Mouse (Mus musculus) cerebellum, adult (tissue): Measurements from ENCODE around the gene Dynlt1f.
A peak's percentile ranks its signal among the peaks of the same experiment; 100 is the strongest.
"Not testable (repeated sequence)": the region's sequence is repeated elsewhere in the genome, so short reads cannot be mapped to it uniquely, and the experiment has no call there.

ENCODE experiments used
- ATAC-seq: cut with Nextera tagmentation; 2 replicates; pipeline ENCODE4 v1.9.2; 2017; ENCODE audit warnings: mild to moderate bottlenecking, moderate library complexity, mixed read lengths; ENCODE audit not compliant: insufficient number of reproducible peaks, low FRiP score, low TSS enrichment

Dynlt1f gene

DNA sequence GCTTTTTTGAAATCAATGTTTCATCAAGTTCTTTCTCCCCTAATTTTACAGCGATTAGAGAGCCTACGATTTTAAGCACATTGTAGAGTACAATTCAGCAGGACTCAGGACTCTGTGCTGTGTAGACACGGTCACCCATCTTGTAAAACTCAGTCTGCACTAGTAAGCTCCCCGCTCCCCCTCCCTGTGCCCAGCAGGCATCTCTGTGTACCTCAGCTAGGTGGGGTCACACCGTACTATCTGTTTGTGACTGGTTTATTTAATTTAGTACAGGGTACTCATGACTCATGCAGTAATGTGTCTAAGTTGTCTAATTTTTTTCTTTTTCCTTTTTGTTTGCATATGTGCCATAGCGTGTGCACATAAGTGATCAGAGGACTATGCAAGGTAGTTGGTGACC, 22.9 kb downstream of the Dynlt1f start:
- ATAC-seq, result not testable (repeated sequence)

DNA sequence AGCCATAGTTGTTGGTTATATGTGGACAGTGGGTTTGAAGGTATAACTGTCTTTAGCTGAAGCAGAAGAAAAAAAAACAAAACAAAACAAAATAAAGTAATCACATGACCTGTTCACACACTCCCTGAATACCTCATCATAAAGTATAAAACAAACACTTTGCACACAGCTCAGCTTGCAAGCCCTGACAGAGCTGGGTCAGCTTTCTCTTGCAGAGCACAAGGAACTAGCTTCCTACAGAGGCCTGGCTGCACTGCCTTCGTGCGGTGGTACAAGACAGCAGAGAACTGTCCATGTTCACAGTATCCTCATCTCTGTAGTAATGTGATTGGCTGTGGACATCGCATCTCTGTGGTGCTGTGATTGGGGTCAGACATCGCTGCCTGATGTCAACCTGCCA, 25.3 kb downstream of the Dynlt1f start:
- ATAC-seq, result not testable (repeated sequence)

GRCm38 (mm10) chr17:6624926-6625558, 30.7 kb downstream of the Dynlt1f start:
- not testable (repeated sequence) for ATAC-seq

DNA sequence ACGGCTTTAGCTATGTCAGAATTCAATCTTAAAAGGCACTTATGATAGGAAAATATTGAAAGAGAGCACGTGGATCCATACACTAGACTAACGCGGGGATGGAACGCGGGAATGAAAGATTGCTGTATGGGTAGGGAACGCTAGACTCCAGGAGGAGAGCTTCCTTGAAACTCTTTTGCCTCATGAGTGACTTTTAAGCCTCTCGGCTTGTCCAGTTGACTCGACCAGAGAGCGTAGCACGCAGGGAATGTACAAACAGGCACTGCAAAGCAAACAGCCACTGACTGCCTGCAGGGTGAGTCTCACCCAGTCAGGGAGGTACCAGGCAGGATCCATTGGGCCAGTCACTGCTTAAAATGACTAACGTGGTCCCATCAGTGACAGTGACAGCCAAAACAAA, 33.7 kb downstream of the Dynlt1f start:
- not testable (repeated sequence) for ATAC-seq

DNA sequence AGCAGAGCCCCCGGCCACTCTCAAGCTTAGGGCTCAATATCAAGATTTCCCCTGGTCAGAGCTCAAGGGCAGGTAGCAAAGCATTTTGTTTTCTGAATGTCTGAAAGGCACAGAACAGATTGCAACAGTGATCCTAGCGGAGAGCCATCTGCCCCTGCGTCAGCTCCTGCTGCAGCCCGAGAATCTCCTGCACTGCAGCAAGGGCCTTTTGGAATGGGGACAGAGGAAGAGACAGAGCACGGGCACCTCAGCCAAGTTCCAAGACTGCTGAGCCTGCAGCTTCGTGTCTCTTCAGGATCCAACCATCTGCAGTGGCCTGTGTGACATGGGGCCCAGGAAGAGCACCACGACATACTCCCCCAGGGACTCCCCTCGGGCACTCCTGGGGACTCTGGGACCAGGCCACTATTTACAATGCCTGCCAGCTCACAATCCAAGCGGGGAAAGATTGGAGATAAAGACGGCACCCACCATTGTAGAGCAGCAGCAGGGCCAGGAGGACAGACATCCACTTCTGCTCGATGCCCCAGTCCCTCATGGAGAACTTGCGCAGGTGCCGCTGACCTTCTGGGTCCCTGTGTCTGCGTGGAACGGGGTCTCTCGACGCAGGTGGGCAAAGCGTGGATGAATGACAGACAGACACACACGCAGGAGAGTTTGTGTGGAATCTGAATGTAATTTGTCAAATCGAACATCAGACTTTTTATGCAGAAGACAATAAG, 34.8 kb downstream of the Dynlt1f start:
- ATAC-seq, result peak; percentile 78

GRCm38 (mm10) chr17:6620035-6620434, 35.7 kb downstream of the Dynlt1f start:
- ATAC-seq, result not testable (repeated sequence)

DNA sequence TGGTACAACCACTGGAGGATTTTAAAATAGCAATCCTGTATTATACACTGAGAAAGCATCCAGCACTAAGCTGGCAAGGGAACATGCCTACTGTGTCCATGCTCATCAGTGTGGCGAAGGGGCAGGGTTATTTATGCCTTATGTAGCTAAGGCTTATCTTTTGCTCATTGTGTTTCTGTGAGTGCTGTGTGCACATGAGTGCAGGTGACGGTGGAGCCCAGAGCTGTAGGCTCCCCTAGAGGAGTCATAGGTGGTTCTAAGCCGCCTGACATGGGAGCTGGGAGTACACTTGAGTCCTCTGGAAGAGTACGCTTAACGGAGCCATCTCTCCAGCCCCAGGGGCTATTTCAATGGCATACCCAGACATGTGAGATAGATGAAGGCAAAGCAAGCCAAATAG, 36.4 kb downstream of the Dynlt1f start:
- not testable (repeated sequence) for ATAC-seq

- ATAC-seq, result not testable (repeated sequence)
Observed at GRCm38 (mm10) chr17:6617689-6618400, 37.9 kb downstream of the Dynlt1f start.

GRCm38 (mm10) chr17:6616731-6617130, 39.0 kb downstream of the Dynlt1f start:
- not testable (repeated sequence) for ATAC-seq

DNA sequence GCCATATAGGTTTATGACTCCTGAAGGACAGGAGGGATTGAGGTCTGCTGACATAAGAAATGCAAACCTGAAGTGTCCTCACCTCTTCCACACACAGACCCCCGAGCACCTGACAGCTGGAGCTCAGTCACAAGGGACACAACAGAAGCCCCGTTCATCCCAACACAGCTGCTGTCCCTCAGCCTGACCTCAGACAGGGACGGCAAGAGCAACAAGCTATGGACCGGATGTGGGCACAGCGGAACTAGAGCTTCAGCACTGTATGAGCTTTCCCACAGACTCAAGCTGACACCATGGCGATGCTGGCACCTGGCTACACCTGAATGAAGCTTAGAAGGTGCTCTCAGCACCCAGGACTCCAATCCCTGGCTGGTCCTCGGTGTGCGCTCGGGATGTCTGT, 41.4 kb downstream of the Dynlt1f start:
- not testable (repeated sequence) for ATAC-seq

DNA sequence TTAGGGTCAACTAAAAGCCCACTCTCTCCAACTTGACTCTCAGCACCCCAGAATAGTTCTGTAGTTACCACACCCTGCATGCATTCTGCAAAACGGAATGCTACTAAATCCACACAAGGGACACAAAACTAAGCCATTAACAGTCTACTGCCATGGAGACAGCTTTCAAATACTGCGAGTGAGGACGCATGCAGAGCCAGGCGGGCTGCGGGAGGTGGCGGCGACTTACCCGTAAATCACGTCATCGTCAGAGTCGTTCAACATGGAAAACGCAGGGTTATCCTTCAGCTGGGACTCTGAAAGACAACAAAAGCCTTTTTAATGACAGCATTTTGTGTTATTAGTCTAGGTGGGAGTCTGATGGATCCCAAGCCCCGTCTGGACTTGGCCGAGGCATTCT, 42.2 kb downstream of the Dynlt1f start:
- not testable (repeated sequence) for ATAC-seq

GRCm38 (mm10) chr17:6605347-6605746, 50.4 kb downstream of the Dynlt1f start:
- ATAC-seq, result not testable (repeated sequence)

GRCm38 (mm10) chr17:6602205-6602604, 53.5 kb downstream of the Dynlt1f start:
- peak; percentile 40 for ATAC-seq

GRCm38 (mm10) chr17:6601204-6601911, 54.3 kb downstream of the Dynlt1f start, which contains the start of gene Dynlt1c:
Dynlt1c (plus strand) TSS chr17:6601671.
- ATAC-seq, result peak; percentile 96

DNA sequence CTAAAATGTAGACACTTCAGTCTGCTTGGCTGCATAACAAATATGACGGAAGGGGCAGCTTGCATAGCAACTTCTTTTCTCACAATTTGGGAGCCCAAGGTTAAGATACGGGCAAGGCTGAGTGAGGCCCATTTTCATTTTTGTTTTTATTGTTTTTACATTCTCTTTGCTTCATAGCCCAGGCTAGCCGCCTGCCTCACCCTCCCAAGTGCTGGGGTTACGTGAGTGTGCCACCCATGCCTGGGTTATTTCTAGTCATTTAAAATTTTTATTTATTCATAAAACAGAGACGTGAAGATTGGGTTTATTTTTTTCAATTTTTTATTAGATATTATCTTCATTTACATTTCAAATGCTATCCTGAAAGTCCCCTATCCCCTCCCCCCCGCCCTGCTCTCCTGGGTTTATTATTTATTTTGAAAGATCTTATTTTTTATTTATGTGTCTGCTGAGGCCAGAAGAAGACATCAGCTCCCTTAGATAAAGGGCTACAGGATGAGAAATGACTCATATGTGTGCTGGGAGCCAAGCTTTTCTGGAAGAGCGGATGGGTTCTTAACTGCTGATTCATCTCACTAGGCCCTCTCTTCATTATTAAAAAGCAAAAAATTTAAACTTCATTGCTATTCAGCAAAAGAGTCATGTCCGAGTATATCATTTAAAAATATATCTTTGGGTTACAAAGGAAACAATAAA, 55.3 kb downstream of the Dynlt1f start:
- not testable (repeated sequence) for ATAC-seq

GRCm38 (mm10) chr17:6598356-6598755, 57.3 kb downstream of the Dynlt1f start:
- ATAC-seq, result not testable (repeated sequence)
